Mouse (Mus musculus): Measurements from ENCODE around the gene Xrra1.

Gene Xrra1

DNA sequence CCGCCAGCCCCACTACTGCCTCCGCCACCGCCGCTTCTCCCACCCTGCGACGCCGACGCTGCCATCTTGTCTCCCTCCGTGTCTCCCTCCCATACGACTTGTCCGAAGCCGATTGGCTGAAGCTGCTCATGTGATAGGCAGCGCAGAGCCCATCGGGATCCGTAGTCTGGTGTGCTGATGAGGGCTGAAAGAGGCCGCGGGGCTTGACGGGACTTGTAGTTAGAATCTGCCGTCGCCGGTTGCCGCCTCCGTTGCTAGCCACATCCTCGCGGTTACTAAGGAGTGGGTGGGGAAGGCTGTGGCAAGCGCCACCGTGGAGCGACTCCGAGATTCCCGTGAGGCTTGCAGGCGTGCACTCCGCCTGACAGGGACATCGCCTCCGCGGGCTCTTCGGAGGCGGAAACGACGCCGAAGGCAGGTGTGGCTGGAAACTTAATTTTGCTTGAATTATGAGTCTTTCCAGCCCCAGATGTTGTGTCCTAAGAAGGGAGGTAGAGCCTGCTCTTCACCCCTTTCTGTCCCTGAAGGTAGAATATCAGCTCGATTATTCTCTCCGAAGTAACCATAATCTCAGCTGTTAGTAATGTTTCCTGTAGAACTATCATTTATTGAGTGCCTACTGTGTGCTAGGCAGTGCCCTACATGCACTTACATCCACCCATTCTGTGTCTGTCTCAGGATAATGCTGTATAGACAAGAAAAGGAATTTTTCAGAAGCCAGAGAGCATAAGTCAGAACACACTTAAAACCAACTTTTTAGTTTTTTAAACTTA, at the start of gene Xrra1:
Gene Xrra1, plus strand, starts transcription at position 304 of the 773 bp plus-strand sequence.
- peak; percentile 91 to 93 for DNase-seq

- DNase-seq, result no peak
These were observed 48.1 kb upstream of the Xrra1 start for GRCm38 (mm10) chr7:99810814-99811213.

DNA sequence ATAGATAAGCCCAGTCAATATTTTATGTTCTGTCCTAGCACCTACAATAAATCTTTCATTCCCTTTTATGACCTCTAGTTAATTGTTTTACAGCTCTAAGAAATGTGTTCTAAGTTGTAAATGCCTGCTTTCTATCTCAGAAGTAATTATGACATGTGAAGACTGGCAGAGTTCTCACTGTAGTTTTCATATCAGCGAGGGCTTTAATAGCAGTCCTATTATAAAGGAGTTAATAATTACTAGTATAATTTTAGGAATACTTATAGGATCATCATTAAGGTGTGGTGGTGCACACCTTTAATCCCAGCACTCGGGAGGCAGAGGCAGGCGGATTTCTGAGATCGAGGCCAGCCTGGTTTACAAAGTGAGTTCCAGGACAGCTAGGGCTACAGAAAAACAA, 47.3 kb upstream of the Xrra1 start:
- DNase-seq, result no peak

GRCm38 (mm10) chr7:99813394-99813793, 45.5 kb upstream of the Xrra1 start:
- peak; percentile 52 to 54 for DNase-seq

GRCm38 (mm10) chr7:99818181-99818725, 40.7 kb upstream of the Xrra1 start:
- DNase-seq, result peak in 1 of 2 experiments; percentile 13

DNA sequence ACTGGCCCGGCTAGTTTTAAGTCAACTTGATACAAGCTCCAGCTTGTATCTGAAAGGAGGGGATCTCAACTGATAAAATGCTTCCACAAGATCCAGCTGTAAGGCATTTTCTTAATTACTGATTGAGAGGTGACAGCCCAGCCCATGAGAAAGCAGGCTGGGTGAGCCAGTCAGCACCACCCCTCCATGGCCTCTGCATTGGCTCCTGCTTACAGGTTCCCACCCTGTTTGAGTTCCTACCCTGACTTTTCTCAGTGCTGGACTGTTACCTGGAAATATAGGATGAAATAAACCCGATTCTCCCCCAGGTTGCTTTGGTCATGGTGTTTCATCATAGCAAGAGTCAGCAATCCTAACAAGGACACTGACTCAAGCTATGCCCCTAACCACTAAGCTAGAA, 37.0 kb upstream of the Xrra1 start:
- DNase-seq, result no peak

DNA sequence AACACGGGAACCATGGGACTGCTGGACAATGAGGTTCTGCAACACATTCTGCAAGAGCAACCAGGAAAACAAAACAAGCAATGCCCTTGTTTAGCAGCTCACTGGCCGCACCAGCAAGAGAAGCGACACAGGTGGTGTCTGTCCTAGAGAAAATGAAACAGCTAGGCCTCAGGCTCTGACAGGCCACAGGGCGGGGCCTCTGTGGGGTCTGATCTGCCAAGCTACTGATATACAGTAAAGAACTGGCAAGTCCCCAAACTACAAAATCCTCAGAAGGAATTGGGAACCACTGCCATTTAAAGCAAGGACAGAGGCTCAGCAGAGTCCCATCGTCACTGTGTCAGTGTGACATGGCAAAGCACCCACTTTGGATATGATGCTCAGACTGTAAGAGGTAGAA, 36.5 kb upstream of the Xrra1 start:
- DNase-seq, result no peak

- no peak for DNase-seq
These were observed 35.8 kb upstream of the Xrra1 start for GRCm38 (mm10) chr7:99823045-99823663.

DNA sequence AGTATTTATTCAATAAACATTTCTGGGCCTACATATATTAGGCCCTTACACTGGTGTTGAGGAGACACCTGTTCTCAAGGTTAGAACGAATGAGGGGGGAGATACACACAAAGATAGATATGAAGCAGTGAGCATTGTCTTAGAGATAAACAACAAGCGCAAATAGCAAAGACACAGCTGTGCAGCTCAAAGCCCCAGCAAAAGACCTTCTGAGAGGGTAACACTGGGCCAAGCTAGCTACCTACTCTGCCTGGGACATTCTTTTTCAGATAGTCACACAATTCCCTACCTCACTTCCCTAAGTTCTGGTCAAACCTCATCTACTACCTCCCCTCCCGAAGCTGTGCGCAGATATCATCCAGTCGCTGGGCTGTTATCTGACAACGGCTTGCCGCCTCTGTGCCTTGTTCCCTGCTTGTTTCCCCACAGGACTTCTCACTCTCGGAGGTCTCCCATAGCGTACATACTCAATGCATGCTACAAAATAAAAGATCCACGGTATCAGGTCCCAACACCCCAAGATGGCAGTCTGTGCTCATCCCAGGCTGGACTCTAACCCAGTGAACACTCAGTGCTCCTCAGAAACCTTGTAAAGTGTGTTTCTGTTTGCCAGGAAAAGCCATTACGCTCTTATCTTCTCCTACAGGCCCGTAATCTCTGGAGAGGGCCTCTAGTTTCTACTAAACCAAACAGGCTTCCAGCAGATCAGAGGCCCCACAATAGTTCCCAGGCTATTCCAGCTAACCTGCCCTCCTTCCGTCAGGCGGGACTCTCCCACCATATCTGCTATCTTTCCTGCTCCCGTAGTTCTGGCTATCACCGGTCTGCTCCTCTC, 34.0 kb upstream of the Xrra1 start:
- DNase-seq, result no peak

GRCm38 (mm10) chr7:99825511-99825910, 33.4 kb upstream of the Xrra1 start:
- no peak for DNase-seq

GRCm38 (mm10) chr7:99826096-99826495, 32.8 kb upstream of the Xrra1 start:
- DNase-seq, result no peak

GRCm38 (mm10) chr7:99828083-99828570, 30.8 kb upstream of the Xrra1 start, which contains the start of gene Neu3:
Neu3 (minus strand) TSS chr7:99828417.
- DNase-seq, result peak; percentile 94 to 96

GRCm38 (mm10) chr7:99833115-99833845, 25.6 kb upstream of the Xrra1 start:
- DNase-seq, result peak; percentile 27 to 35

GRCm38 (mm10) chr7:99833846-99834222, 25.1 kb upstream of the Xrra1 start:
- DNase-seq, result no peak

DNA sequence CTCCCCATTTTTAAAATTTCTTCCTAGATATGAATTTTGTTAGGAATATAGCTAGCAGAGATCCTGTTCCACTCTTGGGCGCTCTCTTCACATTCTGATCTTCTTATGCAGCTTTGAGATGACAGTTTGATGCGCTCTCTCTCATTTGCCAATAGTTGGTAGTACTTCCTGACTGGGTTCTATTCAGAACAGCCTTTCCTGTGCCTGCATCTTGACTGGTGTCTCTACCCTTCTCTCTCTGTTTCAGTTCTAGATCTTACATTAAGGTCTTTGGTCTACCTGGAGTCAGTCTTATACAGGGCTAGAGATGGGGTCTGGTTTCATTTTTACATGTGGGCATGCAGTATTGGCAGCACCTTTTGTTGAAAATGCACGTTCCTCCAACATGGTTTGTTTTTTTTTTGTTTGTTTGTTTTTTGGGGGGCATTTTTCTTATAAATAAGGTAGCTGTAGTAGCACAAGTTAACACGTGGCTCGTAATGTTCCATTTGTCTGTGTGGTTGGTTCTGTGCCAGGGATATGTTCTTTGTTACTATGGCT, 24.5 kb upstream of the Xrra1 start:
- no peak for DNase-seq

DNA sequence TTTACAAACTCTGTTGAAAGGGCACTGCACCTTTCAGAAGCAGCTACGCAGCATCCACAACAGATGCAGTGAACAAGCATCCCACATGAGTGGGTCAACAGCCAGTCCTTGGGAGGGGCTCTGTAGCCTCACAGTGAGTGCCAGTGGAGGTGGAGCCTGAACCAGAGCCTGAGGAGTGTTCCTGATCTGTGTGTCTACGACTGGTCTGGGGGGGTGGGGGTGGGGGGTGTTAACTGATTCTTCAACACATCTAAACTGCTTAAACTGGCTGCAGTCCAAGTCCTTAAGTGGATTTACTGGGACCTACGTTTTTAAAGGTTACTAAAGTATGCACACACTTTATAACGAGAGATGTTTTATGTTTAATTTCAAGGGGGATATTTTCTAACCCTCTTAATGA, 22.1 kb upstream of the Xrra1 start:
- DNase-seq, result no peak

DNA sequence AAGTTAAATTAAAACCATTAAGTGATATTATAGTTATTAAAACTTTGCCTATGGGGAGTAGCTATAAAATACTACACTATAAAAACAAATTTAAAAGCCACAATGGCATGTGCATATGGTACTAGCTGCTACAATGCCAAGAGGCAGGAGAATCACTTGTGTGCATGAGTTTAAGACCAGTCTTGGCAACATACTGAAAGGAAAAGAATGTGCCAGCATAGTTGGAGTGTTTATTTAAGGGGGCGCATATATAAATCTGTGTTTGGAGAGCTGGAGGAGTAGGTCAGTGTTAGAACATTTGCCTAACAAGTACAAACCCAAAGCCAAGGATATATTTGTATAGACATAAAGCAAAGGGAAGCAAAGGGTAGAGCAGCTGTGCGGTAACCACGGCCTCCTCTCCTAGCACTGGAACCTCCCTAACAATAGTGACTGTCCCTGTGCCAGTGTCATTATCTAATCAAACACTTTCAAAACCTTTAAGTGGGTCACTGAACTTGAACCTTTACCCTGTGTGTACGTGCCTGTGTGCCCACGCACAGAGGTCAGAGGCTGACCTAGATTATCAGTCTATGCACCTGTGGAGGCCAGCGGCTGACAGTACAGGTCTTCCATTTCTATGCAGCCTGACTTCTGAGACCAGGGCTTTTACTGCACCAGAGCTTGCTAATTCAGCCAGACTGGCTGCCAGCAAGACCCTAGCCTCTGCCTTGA, 21.4 kb upstream of the Xrra1 start:
- DNase-seq, result no peak

DNA sequence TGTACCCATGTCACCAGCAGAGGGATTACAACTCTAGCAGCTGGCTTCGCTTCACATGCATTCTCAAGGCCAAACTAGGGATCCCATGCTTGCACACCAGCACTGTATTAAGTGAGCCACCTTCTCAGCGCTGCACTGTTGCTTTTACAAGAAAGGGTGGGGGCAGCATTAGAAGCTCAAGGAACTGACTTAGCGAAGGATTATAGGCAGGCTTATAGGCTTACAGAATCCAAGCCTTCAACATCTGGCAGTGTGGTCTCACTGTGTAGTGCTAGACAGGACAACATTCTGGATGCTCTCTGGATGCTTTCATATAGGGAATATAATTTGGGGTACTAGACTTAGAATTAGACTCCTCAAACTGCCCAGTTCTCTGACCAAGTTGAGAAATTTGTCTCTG, 20.7 kb upstream of the Xrra1 start:
- DNase-seq, result no peak

GRCm38 (mm10) chr7:99845533-99846236, 13.2 kb upstream of the Xrra1 start:
- no peak for DNase-seq

DNA sequence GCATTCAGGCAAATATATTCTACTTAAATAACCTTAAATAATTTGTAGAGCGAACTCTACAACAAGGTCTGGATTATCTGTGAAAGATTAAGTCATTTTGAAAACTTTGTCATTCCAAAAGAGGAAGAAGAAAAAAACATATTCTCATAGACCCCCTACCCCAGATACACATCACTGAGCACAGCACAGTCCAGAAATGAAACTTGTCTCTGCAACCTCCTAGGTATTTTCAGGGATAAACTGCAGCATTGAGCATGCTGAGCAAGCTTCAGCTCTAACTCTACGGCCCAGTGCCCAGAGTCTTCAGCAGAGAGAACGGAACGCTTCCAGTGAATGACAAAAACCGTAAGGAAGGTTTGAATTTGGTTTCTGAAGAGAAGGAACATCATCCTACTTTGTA, 8.4 kb upstream of the Xrra1 start:
- no peak for DNase-seq

DNA sequence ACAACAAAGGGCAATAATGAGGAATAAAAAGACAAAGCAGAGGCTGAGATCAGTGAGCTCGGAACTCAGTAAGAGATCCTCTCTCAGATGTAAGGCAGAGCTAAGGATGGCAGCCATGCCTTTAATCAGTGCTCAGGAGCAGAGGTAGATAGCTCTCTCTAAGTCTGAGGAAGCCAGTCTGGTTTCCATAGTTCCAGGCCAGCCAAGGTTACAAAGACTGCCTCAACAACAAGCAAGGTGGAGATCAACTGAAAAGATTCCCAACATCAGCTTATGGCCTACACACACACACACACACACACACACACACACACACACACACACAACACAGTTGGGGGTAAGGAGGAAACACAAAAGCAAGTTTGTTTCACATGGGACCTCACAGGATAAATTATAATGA, 7.8 kb upstream of the Xrra1 start:
- no peak for DNase-seq

All from B cell, adult 2 months (primary cell).